Mouse (Mus musculus): ENCODE measurements at regions not wholly inside any gene's neighbourhood (a gene's known extent, or its start where the extent isn't known, plus 50 kb on each side); places are given as distances from the start of the nearest gene placed in this dataset.
A peak's percentile ranks its signal among the peaks of the same experiment; 100 is the strongest.

- H3K4me3 ChIP-seq (ENCODE audit: low read length), result no peak overlapping the region
- H3K4me2 ChIP-seq (ENCODE audit: low read depth, low read length), result no peak overlapping the region
- no peaks in the 10 kb centered on the region for H3K4me1 ChIP-seq (ENCODE audit: insufficient read depth, low read length)
- no peaks in the 10 kb centered on the region for H3K9me3 ChIP-seq (ENCODE audit: low read length)
- WGBS, result 68% methylated on average over 7 of the region's 7 CpGs
- DNase-seq (ENCODE audit: low spot score) (no peak), ATAC-seq (no peak)
- H3K27ac ChIP-seq, result no peak overlapping the region
- H3K9ac ChIP-seq (replicated peaks; ENCODE audit: low read length), result no peak overlapping the region
- no peaks in the 10 kb centered on the region for H3K36me3 ChIP-seq (ENCODE audit: insufficient read depth, low read length)
- TF ChIP-seq CTCF (IDR thresholded peaks at IDR 0.05; ENCODE audit: low read depth), result no peak
- H3K27me3 ChIP-seq (ENCODE audit: insufficient read depth, low read length), result no peaks in the 10 kb centered on the region
These were observed 399.2 kb upstream of the 4930412O13Rik start for GRCm38 (mm10) chr2:9481678-9482345.

GRCm38 (mm10) chr2:9487381-9487914 lies 393.6 kb upstream of the 4930412O13Rik start:
- Histone ChIP-seq H3K27ac (no peak overlapping the region), H3K9me3 (ENCODE audit: low read length) (no peaks in the 10 kb centered on the region), H3K27me3 (ENCODE audit: insufficient read depth, low read length) (no peaks in the 10 kb centered on the region), H3K4me2 (ENCODE audit: low read depth, low read length) (no peak overlapping the region), H3K36me3 (ENCODE audit: insufficient read depth, low read length) (no peaks in the 10 kb centered on the region), H3K9ac (replicated peaks; ENCODE audit: low read length) (no peak overlapping the region), H3K4me1 (ENCODE audit: insufficient read depth, low read length) (no peaks in the 10 kb centered on the region), H3K4me3 (ENCODE audit: low read length) (no peak overlapping the region)
- WGBS, result 86% methylated on average over 7 of the region's 7 CpGs
- no peak for DNase-seq (ENCODE audit: low spot score)
- ATAC-seq, result no peak
- TF ChIP-seq CTCF (IDR thresholded peaks at IDR 0.05; ENCODE audit: low read depth), result no peak

- Histone ChIP-seq H3K27me3 (ENCODE audit: insufficient read depth, low read length) (no peaks in the 10 kb centered on the region), H3K36me3 (ENCODE audit: insufficient read depth, low read length) (no peaks in the 10 kb centered on the region), H3K4me1 (ENCODE audit: insufficient read depth, low read length) (no peaks in the 10 kb centered on the region), H3K9ac (replicated peaks; ENCODE audit: low read length) (no peak overlapping the region), H3K4me3 (ENCODE audit: low read length) (no peak overlapping the region), H3K4me2 (ENCODE audit: low read depth, low read length) (no peak overlapping the region), H3K9me3 (ENCODE audit: low read length) (no peaks in the 10 kb centered on the region), H3K27ac (no peak overlapping the region)
- DNase-seq (ENCODE audit: low spot score) (no peak), ATAC-seq (no peak)
- 52% methylated on average over 6 of the region's 6 CpGs for WGBS
- no peak for TF ChIP-seq CTCF (IDR thresholded peaks at IDR 0.05; ENCODE audit: low read depth)
These were observed 387.4 kb upstream of the 4930412O13Rik start for GRCm38 (mm10) chr2:9493606-9494145.

- no peak for TF ChIP-seq CTCF (IDR thresholded peaks at IDR 0.05; ENCODE audit: low read depth)
- no peak overlapping the region for H3K27ac ChIP-seq
- no peaks in the 10 kb centered on the region for H3K9me3 ChIP-seq (ENCODE audit: low read length)
- ATAC-seq (no peak), DNase-seq (ENCODE audit: low spot score) (no peak)
- H3K36me3 ChIP-seq (ENCODE audit: insufficient read depth, low read length), result no peaks in the 10 kb centered on the region
- H3K9ac ChIP-seq (replicated peaks; ENCODE audit: low read length), result no peak overlapping the region
- WGBS, result 88% methylated on average over 1 of the region's 1 CpGs
- no peaks in the 10 kb centered on the region for H3K4me1 ChIP-seq (ENCODE audit: insufficient read depth, low read length)
- H3K27me3 ChIP-seq (ENCODE audit: insufficient read depth, low read length), result no peaks in the 10 kb centered on the region
- no peak overlapping the region for H3K4me3 ChIP-seq (ENCODE audit: low read length)
- H3K4me2 ChIP-seq (ENCODE audit: low read depth, low read length), result no peak overlapping the region
These were observed 361.0 kb upstream of the 4930412O13Rik start for GRCm38 (mm10) chr2:9520045-9520444.

- no peak overlapping the region for H3K4me3 ChIP-seq (ENCODE audit: low read length)
- TF ChIP-seq CTCF (IDR thresholded peaks at IDR 0.05; ENCODE audit: low read depth), result no peak
- ATAC-seq (no peak), DNase-seq (ENCODE audit: low spot score) (peak; percentile 8)
- H3K4me1 ChIP-seq (ENCODE audit: insufficient read depth, low read length), result no peaks in the 10 kb centered on the region
- H3K9ac ChIP-seq (replicated peaks; ENCODE audit: low read length), result no peak overlapping the region
- H3K27me3 ChIP-seq (ENCODE audit: insufficient read depth, low read length), result no peaks in the 10 kb centered on the region
- no peaks in the 10 kb centered on the region for H3K9me3 ChIP-seq (ENCODE audit: low read length)
- no peak overlapping the region for H3K27ac ChIP-seq
- H3K36me3 ChIP-seq (ENCODE audit: insufficient read depth, low read length), result no peaks in the 10 kb centered on the region
- WGBS, result 76% methylated on average over 3 of the region's 3 CpGs
- no peak overlapping the region for H3K4me2 ChIP-seq (ENCODE audit: low read depth, low read length)
These were observed 355.1 kb upstream of the 4930412O13Rik start for GRCm38 (mm10) chr2:9525910-9526309.

GRCm38 (mm10) chr2:9535141-9535658 lies 345.9 kb upstream of the 4930412O13Rik start:
- H3K27me3 ChIP-seq (ENCODE audit: insufficient read depth, low read length), result no peaks in the 10 kb centered on the region
- no peak overlapping the region for H3K9ac ChIP-seq (replicated peaks; ENCODE audit: low read length)
- H3K27ac ChIP-seq, result no peak overlapping the region
- H3K4me3 ChIP-seq (ENCODE audit: low read length), result no peak overlapping the region
- 81% methylated on average over 2 of the region's 2 CpGs for WGBS
- ATAC-seq, result no peak
- H3K36me3 ChIP-seq (ENCODE audit: insufficient read depth, low read length), result no peaks in the 10 kb centered on the region
- H3K9me3 ChIP-seq (ENCODE audit: low read length), result no peaks in the 10 kb centered on the region
- H3K4me1 ChIP-seq (ENCODE audit: insufficient read depth, low read length), result no peaks in the 10 kb centered on the region
- no peak for DNase-seq (ENCODE audit: low spot score)
- no peak overlapping the region for H3K4me2 ChIP-seq (ENCODE audit: low read depth, low read length)
- TF ChIP-seq CTCF (IDR thresholded peaks at IDR 0.05; ENCODE audit: low read depth), result no peak
